Mouse (Mus musculus) ES-Bruce4 (cell line): ENCODE results near the gene Ajap1. TPM values are rescaled to one million over a fixed set of nuclear protein-coding genes. Genes with fewer than 3 reads are reported as not detected.

ENCODE experiments used
- H3K27ac ChIP-seq: 2 replicates; pipeline ENCODE4 v1.5.1; 2012; ENCODE audit warnings: low read length, inconsistent platforms; ENCODE audit not compliant: insufficient read depth
- H3K27me3 ChIP-seq: 2 replicates; pipeline ENCODE4 v1.6.1; 2012; ENCODE audit warnings: mild to moderate bottlenecking, low read length, inconsistent platforms; ENCODE audit not compliant: control insufficient read depth, poor library complexity, insufficient read depth, severe bottlenecking
- H3K36me3 ChIP-seq: 2 replicates; pipeline ENCODE4 v1.6.1; 2012; ENCODE audit warnings: inconsistent platforms, mild to moderate bottlenecking, low read length, moderate library complexity; ENCODE audit not compliant: control insufficient read depth, poor library complexity, insufficient read depth, severe bottlenecking
- H3K4me1 ChIP-seq: one replicate; pipeline ENCODE4 v1.8.1; 2011; ENCODE audit warnings: low read length; ENCODE audit not compliant: control insufficient read depth, insufficient read depth
- H3K4me3 ChIP-seq: 2 replicates; pipeline ENCODE4 v1.5.1; 2011; ENCODE audit warnings: low read depth, mild to moderate bottlenecking, low read length
- H3K9ac ChIP-seq: 2 replicates; pipeline ENCODE4 v1.6.1; 2012; ENCODE audit warnings: low read depth, mild to moderate bottlenecking, inconsistent platforms; ENCODE audit not compliant: poor library complexity, severe bottlenecking
- H3K9me3 ChIP-seq: replicated peaks from 2 replicates; pipeline ENCODE4 v1.6.1; 2012; ENCODE audit warnings: mild to moderate bottlenecking, low read length, inconsistent platforms; ENCODE audit not compliant: control insufficient read depth, poor library complexity, insufficient read depth, severe bottlenecking
- CTCF ChIP-seq: IDR thresholded peaks from one replicate; pipeline ENCODE4 v1.8.1; 2011; ENCODE audit warnings: low read depth, low read length
- EP300 ChIP-seq: IDR thresholded peaks from 2 replicates; pipeline ENCODE4 v1.6.1; 2011; ENCODE audit warnings: low read depth, low read length; ENCODE audit not compliant: insufficient read depth
- POLR2A ChIP-seq: IDR thresholded peaks from one replicate; pipeline ENCODE4 v1.8.1; 2011; ENCODE audit warnings: low read length; ENCODE audit not compliant: insufficient read depth
- polyA plus RNA-seq: library from polyadenylated mRNA; stranded (reverse); fragments of >200 nt; gene quantifications from 2 replicates; pipeline ENCODE4 v1.2.4, GENCODE M21; 2011; ENCODE audit warnings: low read depth; ENCODE audit not compliant: missing spikeins, insufficient read depth, insufficient read length

Ajap1 gene
- polyA plus RNA-seq, 1 experiment, result not detected

DNA sequence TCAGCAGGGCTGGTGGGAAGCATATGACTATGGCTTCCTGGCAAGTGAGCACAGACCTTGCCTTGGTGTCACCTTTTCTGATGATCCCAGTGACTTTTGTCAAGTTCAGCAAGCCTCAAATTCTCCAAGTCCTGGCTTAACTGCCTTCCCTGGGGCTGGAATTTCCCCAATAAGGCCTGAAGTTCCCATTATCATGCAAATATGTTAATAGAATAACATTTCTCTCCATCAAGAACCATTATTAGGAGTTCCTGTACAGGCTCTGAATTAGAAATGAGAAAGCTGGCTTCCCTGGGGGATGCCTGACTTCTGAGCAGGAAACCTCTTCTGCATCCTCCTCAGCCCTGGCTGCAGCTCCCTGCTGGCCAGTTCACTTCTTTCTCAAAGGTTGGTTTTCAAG lies 141.7 kb downstream of the Ajap1 start:
- Histone ChIP-seq H3K4me1 (no peaks in the 10 kb centered on the region), H3K9me3 (no peaks in the 10 kb centered on the region; the same call in 1 of the 2 replicates), H3K9ac (no peak overlapping the region), H3K36me3 (no peaks in the 10 kb centered on the region), H3K4me3 (no peak overlapping the region), H3K27ac (no peak overlapping the region), H3K27me3 (no peaks in the 10 kb centered on the region)
- TF ChIP-seq POLR2A (no peak), CTCF (no peak), EP300 (no peak)

DNA sequence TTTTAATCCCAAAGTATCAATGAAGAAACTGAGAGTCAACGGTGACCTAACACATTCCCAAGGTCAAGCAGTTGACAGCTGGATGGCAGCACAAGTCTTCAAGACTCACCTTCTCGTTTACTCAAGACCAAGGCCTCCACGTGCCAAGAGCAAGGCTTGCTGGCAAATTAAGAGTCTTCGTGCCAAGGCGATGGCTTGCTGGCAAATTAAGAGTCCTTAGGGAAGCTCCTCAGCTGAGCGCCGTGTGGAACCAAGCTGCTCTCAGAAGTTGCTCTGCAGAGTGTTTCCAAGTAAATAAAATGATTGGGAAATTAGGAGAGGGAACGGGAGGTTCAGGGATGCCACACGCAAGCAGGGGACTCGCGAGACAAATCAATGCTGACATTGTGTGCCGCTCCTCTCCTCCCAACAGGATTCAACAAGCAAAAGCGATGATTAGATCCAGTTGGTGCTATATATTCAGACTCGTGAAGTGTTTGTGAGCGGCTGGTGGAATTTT lies 147.3 kb downstream of the Ajap1 start:
- H3K27ac ChIP-seq, result no peak overlapping the region
- no peaks in the 10 kb centered on the region for H3K36me3 ChIP-seq
- H3K27me3 ChIP-seq, result no peaks in the 10 kb centered on the region
- H3K9me3 ChIP-seq, result no peaks in the 10 kb centered on the region
- TF ChIP-seq POLR2A (no peak), CTCF (no peak), EP300 (no peak)
- H3K4me1 ChIP-seq, result no peaks in the 10 kb centered on the region
- no peak overlapping the region for H3K4me3 ChIP-seq
- no peak overlapping the region for H3K9ac ChIP-seq

GRCm38 (mm10) chr4:153327809-153328208 lies 154.8 kb downstream of the Ajap1 start:
- Histone ChIP-seq H3K9me3 (no peaks in the 10 kb centered on the region), H3K36me3 (no peaks in the 10 kb centered on the region), H3K27ac (no peak overlapping the region), H3K27me3 (no peaks in the 10 kb centered on the region), H3K4me1 (no peaks in the 10 kb centered on the region), H3K9ac (no peak overlapping the region), H3K4me3 (no peak overlapping the region)
- TF ChIP-seq CTCF (no peak), POLR2A (no peak), EP300 (no peak)
